Mouse (Mus musculus): Measurements from ENCODE around the gene Smarcd2. TPM values are rescaled to one million over a fixed set of nuclear protein-coding genes. Genes with fewer than 3 reads are reported as not detected.

The Smarcd2 gene
- polyA plus RNA-seq, 1 experiment from 2014 or later: 52.4 TPM

GRCm38 (mm10) chr11:106305348-106306064 is 32.7 kb upstream of the Smarcd2 start:
- ATAC-seq: no peak
- no peaks in the 10 kb centered on the region for H3K4me1 ChIP-seq
- H3K4me3 ChIP-seq: no peak overlapping the region
- H3K9ac ChIP-seq: no peak overlapping the region
- H3K9me3 ChIP-seq (replicated peaks): no peaks in the 10 kb centered on the region
- no peak overlapping the region for H3K27ac ChIP-seq
- WGBS (ENCODE audit: insufficient replicate concordance): 64% methylated on average over 10 of the region's 10 CpGs
- H3K36me3 ChIP-seq: no peaks in the 10 kb centered on the region
- no peaks in the 10 kb centered on the region; the same call in 1 of the 2 replicates for H3K27me3 ChIP-seq (replicated peaks)
- no peak overlapping the region for H3K4me2 ChIP-seq

- H3K4me2 ChIP-seq: no peak overlapping the region
- no peaks in the 10 kb centered on the region for H3K4me1 ChIP-seq
- no peak overlapping the region for H3K27ac ChIP-seq
- no peak overlapping the region for H3K4me3 ChIP-seq
- H3K27me3 ChIP-seq (replicated peaks): no peaks in the 10 kb centered on the region; the same call in 1 of the 2 replicates
- ATAC-seq: no peak
- H3K36me3 ChIP-seq: no peaks in the 10 kb centered on the region
- H3K9ac ChIP-seq: no peak overlapping the region
- 7% methylated on average over 2 of the region's 2 CpGs for WGBS (ENCODE audit: insufficient replicate concordance)
- no peaks in the 10 kb centered on the region for H3K9me3 ChIP-seq (replicated peaks)
These were observed 29.9 kb upstream of the Smarcd2 start for GRCm38 (mm10) chr11:106302634-106303033.

GRCm38 (mm10) chr11:106301765-106302164 is 29.0 kb upstream of the Smarcd2 start, which contains the start of gene Gh:
Gh (minus strand) TSS chr11:106301865.
- H3K4me3 ChIP-seq: no peak within 1 kb of the TSS
- H3K9me3 ChIP-seq (replicated peaks): no peaks in the 10 kb centered on the region
- 66% methylated on average over 9 of the region's 9 CpGs for WGBS (ENCODE audit: insufficient replicate concordance)
- H3K36me3 ChIP-seq: no peaks in the 10 kb centered on the region
- H3K4me1 ChIP-seq: no peaks in the 10 kb centered on the region
- no peaks in the 10 kb centered on the region; the same call in 1 of the 2 replicates for H3K27me3 ChIP-seq (replicated peaks)
- H3K4me2 ChIP-seq: no peak within 1 kb of the TSS
- H3K27ac ChIP-seq: no peak within 1 kb of the TSS
- ATAC-seq: no peak
- H3K9ac ChIP-seq: no peak within 1 kb of the TSS

- no peak overlapping the region for H3K4me2 ChIP-seq
- no peak overlapping the region for H3K27ac ChIP-seq
- no peak overlapping the region for H3K9ac ChIP-seq
- WGBS (ENCODE audit: insufficient replicate concordance): 69% methylated on average over 2 of the region's 2 CpGs
- no peaks in the 10 kb centered on the region for H3K36me3 ChIP-seq
- ATAC-seq: no peak
- no peaks in the 10 kb centered on the region for H3K4me1 ChIP-seq
- H3K4me3 ChIP-seq: no peak overlapping the region
- no peaks in the 10 kb centered on the region for H3K9me3 ChIP-seq (replicated peaks)
- no peaks in the 10 kb centered on the region for H3K27me3 ChIP-seq (replicated peaks)
These were observed 19.1 kb upstream of the Smarcd2 start for GRCm38 (mm10) chr11:106291861-106292260.

- H3K9me3 ChIP-seq (replicated peaks): no peaks in the 10 kb centered on the region
- no peaks in the 10 kb centered on the region for H3K4me1 ChIP-seq
- H3K4me3 ChIP-seq: no peak overlapping the region
- WGBS (ENCODE audit: insufficient replicate concordance): 75% methylated on average over 5 of the region's 5 CpGs
- no peak overlapping the region for H3K4me2 ChIP-seq
- no peak overlapping the region for H3K9ac ChIP-seq
- no peak for ATAC-seq
- no peaks in the 10 kb centered on the region for H3K36me3 ChIP-seq
- H3K27me3 ChIP-seq (replicated peaks): 0 out of 2 replicates have a peak, but pooled peaks cover 5% of the 10 kb centered on the region
- no peak overlapping the region for H3K27ac ChIP-seq
These were observed 17.6 kb upstream of the Smarcd2 start for GRCm38 (mm10) chr11:106290376-106290775.

GRCm38 (mm10) chr11:106289369-106289768 is 16.6 kb upstream of the Smarcd2 start:
- Histone ChIP-seq H3K9ac (no peak overlapping the region), H3K4me1 (no peaks in the 10 kb centered on the region), H3K27ac (no peak overlapping the region), H3K4me3 (no peak overlapping the region), H3K4me2 (no peak overlapping the region), H3K27me3 (replicated peaks) (0 out of 2 replicates have a peak, but pooled peaks cover 5% of the 10 kb centered on the region), H3K9me3 (replicated peaks) (no peaks in the 10 kb centered on the region), H3K36me3 (no peaks in the 10 kb centered on the region)
- ATAC-seq: no peak
- WGBS (ENCODE audit: insufficient replicate concordance): 74% methylated on average over 8 of the region's 8 CpGs

GRCm38 (mm10) chr11:106286987-106287386 is 14.2 kb upstream of the Smarcd2 start:
- H3K27me3 ChIP-seq (replicated peaks): peaks cover 5% of the 10 kb centered on the region; the same call in 1 of the 2 replicates
- H3K4me1 ChIP-seq: no peaks in the 10 kb centered on the region
- H3K4me3 ChIP-seq: no peak overlapping the region
- H3K9ac ChIP-seq: no peak overlapping the region
- H3K36me3 ChIP-seq: no peaks in the 10 kb centered on the region
- H3K27ac ChIP-seq: no peak overlapping the region
- no peaks in the 10 kb centered on the region for H3K9me3 ChIP-seq (replicated peaks)
- ATAC-seq: no peak
- H3K4me2 ChIP-seq: no peak overlapping the region
- WGBS (ENCODE audit: insufficient replicate concordance): 63% methylated on average over 11 of the region's 11 CpGs

- H3K9me3 ChIP-seq (replicated peaks): no peaks in the 10 kb centered on the region
- ATAC-seq: no peak
- no peaks in the 10 kb centered on the region for H3K4me1 ChIP-seq
- no peak overlapping the region for H3K27ac ChIP-seq
- peaks cover 5% of the 10 kb centered on the region; the same call in 1 of the 2 replicates for H3K27me3 ChIP-seq (replicated peaks)
- WGBS (ENCODE audit: insufficient replicate concordance): 61% methylated on average over 7 of the region's 7 CpGs
- H3K36me3 ChIP-seq: no peaks in the 10 kb centered on the region
- no peak overlapping the region for H3K4me2 ChIP-seq
- H3K9ac ChIP-seq: no peak overlapping the region
- no peak overlapping the region for H3K4me3 ChIP-seq
These were observed 13.4 kb upstream of the Smarcd2 start for GRCm38 (mm10) chr11:106286206-106286605.

- H3K36me3 ChIP-seq: no peaks in the 10 kb centered on the region
- ATAC-seq: no peak
- no peak overlapping the region for H3K4me2 ChIP-seq
- H3K4me3 ChIP-seq: no peak overlapping the region
- H3K4me1 ChIP-seq: no peaks in the 10 kb centered on the region
- no peaks in the 10 kb centered on the region for H3K9me3 ChIP-seq (replicated peaks)
- H3K9ac ChIP-seq: no peak overlapping the region
- no peak overlapping the region for H3K27ac ChIP-seq
- 73% methylated on average over 8 of the region's 8 CpGs for WGBS (ENCODE audit: insufficient replicate concordance)
- peaks cover 5% of the 10 kb centered on the region; the same call in 1 of the 2 replicates for H3K27me3 ChIP-seq (replicated peaks)
These were observed 11.4 kb upstream of the Smarcd2 start for GRCm38 (mm10) chr11:106284126-106284525.

GRCm38 (mm10) chr11:106283371-106283770 is 10.6 kb upstream of the Smarcd2 start:
- Histone ChIP-seq H3K27ac (no peak overlapping the region), H3K36me3 (no peaks in the 10 kb centered on the region), H3K4me3 (no peak overlapping the region), H3K27me3 (replicated peaks) (peaks cover 5% of the 10 kb centered on the region; the same call in 1 of the 2 replicates), H3K4me2 (no peak overlapping the region), H3K9me3 (replicated peaks) (no peaks in the 10 kb centered on the region), H3K4me1 (no peaks in the 10 kb centered on the region), H3K9ac (no peak overlapping the region)
- ATAC-seq: no peak
- 59% methylated on average over 4 of the region's 4 CpGs for WGBS (ENCODE audit: insufficient replicate concordance)

GRCm38 (mm10) chr11:106282452-106282851 is 9.7 kb upstream of the Smarcd2 start:
- Histone ChIP-seq H3K9me3 (replicated peaks) (no peaks in the 10 kb centered on the region), H3K36me3 (no peaks in the 10 kb centered on the region), H3K4me3 (no peak overlapping the region), H3K9ac (no peak overlapping the region), H3K4me2 (no peak overlapping the region), H3K4me1 (no peaks in the 10 kb centered on the region), H3K27ac (no peak overlapping the region), H3K27me3 (replicated peaks) (peaks cover 10% of the 10 kb centered on the region)
- ATAC-seq: no peak
- WGBS (ENCODE audit: insufficient replicate concordance): 57% methylated on average over 6 of the region's 6 CpGs

- Histone ChIP-seq H3K27me3 (replicated peaks) (peaks cover 9% of the 10 kb centered on the region), H3K36me3 (no peaks in the 10 kb centered on the region), H3K4me3 (0 out of 2 replicates have a peak within 1 kb of the TSS, but pooled peaks have one; percentile 19), H3K4me1 (peaks cover 33% of the 10 kb centered on the region), H3K4me2 (peak within 1 kb of the TSS; percentile 53), H3K9me3 (replicated peaks) (no peaks in the 10 kb centered on the region), H3K27ac (0 out of 2 replicates have a peak within 1 kb of the TSS, but pooled peaks have one; percentile 7), H3K9ac (no peak within 1 kb of the TSS)
- no peak for ATAC-seq
- WGBS (ENCODE audit: insufficient replicate concordance): 5% methylated on average over 25 of the region's 25 CpGs
These were observed 3.7 kb upstream of the Smarcd2 start, which contains the start of gene Tcam1 for GRCm38 (mm10) chr11:106276454-106276853. Tcam1 (plus strand) TSS chr11:106276672.

All from liver, embryonic 12.5 days (tissue).